30 mouse cellular contexts compared by ENCODE assay signal in genomic region chr10:42010761-42011435, GRCm38 (mm10). TPM values are rescaled to one million over a fixed set of nuclear protein-coding genes. Genes with fewer than 3 reads are reported as not detected.
DNase-seq lines count a peak whose midpoint lies in the region; TF ChIP-seq lines count a peak whose summit lies in the region.
"Had no signal": no experiment of that assay in that cellular context is flagged by ENCODE, and none has a peak within 500 bp of the region (broad histone marks: within the 10 kb centered on the region; RNA-seq: fewer than 3 reads in every experiment).

No protein-coding gene starts in this region.

- no peak for DNase-seq in gastrocnemius, adult 2 months
- no peak for DNase-seq in gastrocnemius, adult 18-20 months (ENCODE audit: low spot score)
- DNase-seq in MN1 (ENCODE audit: low spot score) = peak; percentile 70
- peak; percentile 70 for DNase-seq in brain, adult 2 months (ENCODE audit: low read depth, low spot score)
- DNase-seq in left cerebral cortex, adult 2 months (ENCODE audit: extremely low spot score in 1 of 2, low spot score in 2 of 2) = no peak
- no peak for DNase-seq in spleen, postnatal 4 days (ENCODE audit: low spot score in 2 of 2)
- DNase-seq in lung, adult 18-20 months = no peak
- no peak for DNase-seq in layer of hippocampus, adult 2 months (ENCODE audit: low spot score in 2 of 2)
- DNase-seq: adrenal gland, postnatal 14 days; cerebellum, adult 11-12 months; cerebellum, postnatal 14 days; gastrocnemius, postnatal 10 days; heart, postnatal 14 days; kidney, adult 8-10 months; kidney, postnatal 4 days; layer of hippocampus, postnatal 36 days; liver, postnatal 0 days; lung, postnatal 4 days; right cerebral cortex, postnatal 4 days; thymus, postnatal 14 days had no signal

- no peak for TF ChIP-seq CTCF in gastrocnemius, adult 2 months (IDR thresholded peaks at IDR 0.05)
- no peak for TF ChIP-seq CTCF in left cerebral cortex, adult 2 months (IDR thresholded peaks at IDR 0.05)
- no peak for TF ChIP-seq CTCF in layer of hippocampus, adult 2 months (conservative IDR thresholded peaks at IDR 0.05)

- intact Hi-C loops in gastrocnemius, adult 2 months (cut with DNase I) = no loop called here
- intact Hi-C loops in left cerebral cortex, adult 2 months (cut with DNase I) = loop anchor here (10.0 kb wide), 1 partner anchor 264 kb away; the partner anchor contains the start of gene Foxo3

- peak overlapping the region; percentile 35 for H3K27ac ChIP-seq in gastrocnemius, adult 2 months
- H3K27ac ChIP-seq in left cerebral cortex, adult 2 months = 0 out of 2 replicates have a peak overlapping the region, but pooled peaks have one; percentile 19
- H3K27ac ChIP-seq in layer of hippocampus, adult 2 months = no peak overlapping the region
- H3K27ac ChIP-seq: forebrain, embryonic 13.5 days; hindbrain, embryonic 12.5 days; hindbrain, postnatal 0 days; intestine, embryonic 15.5 days; kidney, postnatal 0 days; liver, embryonic 12.5 days; midbrain, embryonic 15.5 days; neural tube, embryonic 15.5 days; stomach, embryonic 15.5 days had no signal

- no peak overlapping the region for H3K4me3 ChIP-seq in gastrocnemius, adult 2 months
- H3K4me3 ChIP-seq in left cerebral cortex, adult 2 months = no peak overlapping the region
- H3K4me3 ChIP-seq in layer of hippocampus, adult 2 months = no peak overlapping the region
- H3K4me3 ChIP-seq: forebrain, embryonic 13.5 days; hindbrain, embryonic 12.5 days; intestine, embryonic 15.5 days; liver, embryonic 12.5 days; megakaryocyte, embryonic 14.5 days; midbrain, embryonic 15.5 days; neural tube, embryonic 15.5 days; stomach, embryonic 15.5 days had no signal

RNA-seq across cellular contexts. Expression of gene Armc2, which starts 7.3 kb away (rescaled TPM):
- under 1 TPM; 0.23 to 0.84 TPM for total RNA-seq in gastrocnemius, adult 2 months (2021)
- under 1 TPM; 0.50 to 0.57 TPM for total RNA-seq in gastrocnemius, adult 18-20 months (2021)
- total RNA-seq in left cerebral cortex, adult 2 months (2021) = 10 to 100 TPM; 12.6 to 14.1 TPM
- total RNA-seq in layer of hippocampus, adult 2 months (2021) = 10 to 100 TPM; 11.1 to 11.8 TPM

Comparison
In these comparisons a context has a peak if more than half of its experiments do, and no peak if none do; other contexts are left out.
1. DNase-seq: peak in MN1 (single experiment) and brain, adult 2 months (single experiment); none in gastrocnemius, adult 2 months (single experiment), gastrocnemius, adult 18-20 months (single experiment), left cerebral cortex, adult 2 months (0 of 2), spleen, postnatal 4 days (0 of 2), lung, adult 18-20 months (0 of 2) and layer of hippocampus, adult 2 months (0 of 2).
2. RNA of gene Armc2, which starts 7.3 kb away (total RNA-seq): 12.6 to 14.1 TPM in left cerebral cortex, adult 2 months and 11.1 to 11.8 TPM in layer of hippocampus, adult 2 months; 0.23 to 0.84 TPM in gastrocnemius, adult 2 months and 0.50 to 0.57 TPM in gastrocnemius, adult 18-20 months; every median in the first group is over 4 times any median in the second.